Mouse (Mus musculus): ENCODE results near the gene Syt16. TPM values are rescaled to one million over a fixed set of nuclear protein-coding genes. Genes with fewer than 3 reads are reported as not detected.

Syt16 gene
- polyA plus RNA-seq, 1 experiment from 2014 or later, result 9.6 TPM

Other genes starting within 250 kb of the Syt16 start
- 119 and 121 TPM in 2 replicates for gene Hif1a, start 96.3 kb upstream of the Syt16 start, polyA plus RNA-seq (2016; fragmentation: Nextera tagmentation; extraction: Ambion mirVana)
- 11.9 and 16.6 TPM in 2 replicates for gene Gm49321, start 60.0 kb upstream of the Syt16 start, polyA plus RNA-seq (2016; fragmentation: Nextera tagmentation; extraction: Ambion mirVana)
- 23.6 and 25.2 TPM in 2 replicates for gene Snapc1, start 33.2 kb upstream of the Syt16 start, polyA plus RNA-seq (2016; fragmentation: Nextera tagmentation; extraction: Ambion mirVana)

Measured in embryonic facial prominence, embryonic 12.5 days (tissue).